Mouse (Mus musculus): ENCODE data around the gene Hist1h1d.
"Not testable (repeated sequence)": the region's sequence is repeated elsewhere in the genome, so short reads cannot be mapped to it uniquely, and the experiment has no call there.

DNA sequence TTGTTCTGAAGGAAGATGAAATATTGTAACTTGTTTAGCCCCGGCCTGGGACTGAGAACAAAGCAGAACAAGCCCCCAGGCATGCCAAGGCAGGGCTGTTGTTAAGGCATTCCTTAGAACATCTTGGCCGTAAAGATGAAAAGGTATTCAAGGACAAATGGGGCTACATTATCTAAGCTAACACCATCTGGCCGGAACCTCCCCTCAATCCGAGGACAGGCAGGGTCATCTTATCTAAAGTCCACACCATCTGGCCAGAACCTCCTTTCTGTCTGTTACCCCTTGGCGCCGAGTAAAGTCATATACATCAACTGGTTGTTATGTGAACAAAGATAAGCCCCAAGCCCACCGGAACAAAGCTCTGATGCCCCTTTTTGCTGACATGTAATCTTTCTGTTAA is 38.8 kb downstream of the Hist1h1d start:
- not testable (repeated sequence) for TF ChIP-seq CTCF (conservative IDR thresholded peaks at IDR 0.05; ENCODE audit: low read length); POU5F1 (IDR thresholded peaks at IDR 0.05; ENCODE audit: borderline replicate concordance, low read length); NANOG (IDR thresholded peaks at IDR 0.05; ENCODE audit: borderline replicate concordance, low read length)

Data from E14TG2a.4 (cell line).